Mouse (Mus musculus): ENCODE data around the gene Coro1a. TPM values are rescaled to one million over a fixed set of nuclear protein-coding genes. Genes with fewer than 3 reads are reported as not detected.
A peak's percentile ranks its signal among the peaks of the same experiment; 100 is the strongest.

Coro1a gene
- polyA plus RNA-seq, 1 experiment from 2014 or later = 50.1 TPM

GRCm38 (mm10) chr7:126676631-126677220 lies 30.9 kb downstream of the Coro1a start:
- Histone ChIP-seq H3K27me3 (replicated peaks) (no peaks in the 10 kb centered on the region), H3K9me3 (no peaks in the 10 kb centered on the region), H3K36me3 (peaks cover 14% of the 10 kb centered on the region), H3K4me3 (replicated peaks) (no peak overlapping the region), H3K4me1 (no peaks in the 10 kb centered on the region), H3K27ac (no peak overlapping the region), H3K4me2 (no peak overlapping the region), H3K9ac (no peak overlapping the region)
- ATAC-seq (ENCODE audit: insufficient read depth, low FRiP score, low read depth) = no peak
- 86% methylated on average over 4 of the region's 4 CpGs for WGBS

GRCm38 (mm10) chr7:126676207-126676606 lies 31.4 kb downstream of the Coro1a start, which contains the start of gene Sult1a1:
Gene Sult1a1 (minus strand): TSS chr7:126676432.
- WGBS = 64% methylated on average over 1 of the region's 1 CpGs
- H3K9ac ChIP-seq = no peak within 1 kb of the TSS
- no peak within 1 kb of the TSS; the same call in 1 of the 2 replicates for H3K4me3 ChIP-seq (replicated peaks)
- H3K9me3 ChIP-seq = no peaks in the 10 kb centered on the region
- no peak within 1 kb of the TSS for H3K4me2 ChIP-seq
- no peaks in the 10 kb centered on the region for H3K4me1 ChIP-seq
- H3K27me3 ChIP-seq (replicated peaks) = no peaks in the 10 kb centered on the region
- no peak for ATAC-seq (ENCODE audit: insufficient read depth, low FRiP score, low read depth)
- peaks cover 18% of the 10 kb centered on the region for H3K36me3 ChIP-seq
- peak within 1 kb of the TSS; percentile 23; the same call in 1 of the 2 replicates for H3K27ac ChIP-seq

GRCm38 (mm10) chr7:126675104-126675503 lies 32.5 kb downstream of the Coro1a start:
- no peak overlapping the region for H3K4me2 ChIP-seq
- peaks cover 18% of the 10 kb centered on the region for H3K36me3 ChIP-seq
- no peak overlapping the region for H3K9ac ChIP-seq
- H3K9me3 ChIP-seq = no peaks in the 10 kb centered on the region
- H3K4me1 ChIP-seq = no peaks in the 10 kb centered on the region
- no peaks in the 10 kb centered on the region for H3K27me3 ChIP-seq (replicated peaks)
- ATAC-seq (ENCODE audit: insufficient read depth, low FRiP score, low read depth) = no peak
- no peak overlapping the region for H3K27ac ChIP-seq
- WGBS = 91% methylated on average over 8 of the region's 8 CpGs
- H3K4me3 ChIP-seq (replicated peaks) = no peak overlapping the region

GRCm38 (mm10) chr7:126672111-126672510 lies 35.5 kb downstream of the Coro1a start:
- peaks cover 18% of the 10 kb centered on the region for H3K36me3 ChIP-seq
- H3K4me3 ChIP-seq (replicated peaks) = no peak overlapping the region
- peaks cover 6% of the 10 kb centered on the region; the same call in 1 of the 2 replicates for H3K4me1 ChIP-seq
- H3K9ac ChIP-seq = no peak overlapping the region
- ATAC-seq (ENCODE audit: insufficient read depth, low FRiP score, low read depth) = no peak
- no peak overlapping the region for H3K4me2 ChIP-seq
- H3K27me3 ChIP-seq (replicated peaks) = no peaks in the 10 kb centered on the region
- H3K9me3 ChIP-seq = no peaks in the 10 kb centered on the region
- no peak overlapping the region for H3K27ac ChIP-seq
- WGBS = 91% methylated on average over 9 of the region's 9 CpGs

- H3K4me3 ChIP-seq (replicated peaks) = no peak overlapping the region
- no peak for ATAC-seq (ENCODE audit: insufficient read depth, low FRiP score, low read depth)
- H3K27me3 ChIP-seq (replicated peaks) = no peaks in the 10 kb centered on the region
- H3K9me3 ChIP-seq = no peaks in the 10 kb centered on the region
- no peak overlapping the region for H3K4me2 ChIP-seq
- 90% methylated on average over 3 of the region's 3 CpGs for WGBS
- H3K36me3 ChIP-seq = peaks cover 23% of the 10 kb centered on the region
- H3K9ac ChIP-seq = no peak overlapping the region
- peaks cover 6% of the 10 kb centered on the region; the same call in 1 of the 2 replicates for H3K4me1 ChIP-seq
- no peak overlapping the region for H3K27ac ChIP-seq
These were observed 37.4 kb downstream of the Coro1a start for GRCm38 (mm10) chr7:126670152-126670551.

GRCm38 (mm10) chr7:126668452-126668851 lies 39.1 kb downstream of the Coro1a start:
- no peak overlapping the region for H3K9ac ChIP-seq
- H3K4me2 ChIP-seq = no peak overlapping the region
- H3K27ac ChIP-seq = no peak overlapping the region; the same call in 1 of the 2 replicates
- no peaks in the 10 kb centered on the region for H3K9me3 ChIP-seq
- ATAC-seq (ENCODE audit: insufficient read depth, low FRiP score, low read depth) = no peak
- no peak overlapping the region for H3K4me3 ChIP-seq (replicated peaks)
- no peaks in the 10 kb centered on the region for H3K27me3 ChIP-seq (replicated peaks)
- 68% methylated on average over 5 of the region's 5 CpGs for WGBS
- H3K4me1 ChIP-seq = peaks cover 6% of the 10 kb centered on the region; the same call in 1 of the 2 replicates
- H3K36me3 ChIP-seq = peaks cover 27% of the 10 kb centered on the region

GRCm38 (mm10) chr7:126667495-126668090 lies 40.0 kb downstream of the Coro1a start:
- Histone ChIP-seq H3K4me3 (replicated peaks) (no peak overlapping the region), H3K9ac (no peak overlapping the region), H3K9me3 (no peaks in the 10 kb centered on the region), H3K27ac (no peak overlapping the region), H3K4me2 (no peak overlapping the region), H3K36me3 (peaks cover 25% of the 10 kb centered on the region), H3K4me1 (peaks cover 6% of the 10 kb centered on the region; the same call in 1 of the 2 replicates), H3K27me3 (replicated peaks) (no peaks in the 10 kb centered on the region)
- 81% methylated on average over 9 of the region's 9 CpGs for WGBS
- no peak for ATAC-seq (ENCODE audit: insufficient read depth, low FRiP score, low read depth)

GRCm38 (mm10) chr7:126665269-126665668 lies 42.3 kb downstream of the Coro1a start:
- H3K27ac ChIP-seq = no peak overlapping the region
- peaks cover 16% of the 10 kb centered on the region; the same call in 1 of the 2 replicates for H3K36me3 ChIP-seq
- no peak overlapping the region for H3K9ac ChIP-seq
- no peak overlapping the region for H3K4me2 ChIP-seq
- no peaks in the 10 kb centered on the region for H3K9me3 ChIP-seq
- H3K4me3 ChIP-seq (replicated peaks) = no peak overlapping the region
- peaks cover 6% of the 10 kb centered on the region; the same call in 1 of the 2 replicates for H3K4me1 ChIP-seq
- WGBS = 92% methylated on average over 3 of the region's 3 CpGs
- ATAC-seq (ENCODE audit: insufficient read depth, low FRiP score, low read depth) = no peak
- no peaks in the 10 kb centered on the region for H3K27me3 ChIP-seq (replicated peaks)

- Histone ChIP-seq H3K27me3 (replicated peaks) (no peaks in the 10 kb centered on the region), H3K4me2 (no peak overlapping the region), H3K4me3 (replicated peaks) (no peak overlapping the region), H3K9me3 (no peaks in the 10 kb centered on the region), H3K9ac (no peak overlapping the region), H3K36me3 (peaks cover 16% of the 10 kb centered on the region; the same call in 1 of the 2 replicates), H3K27ac (no peak overlapping the region), H3K4me1 (peaks cover 6% of the 10 kb centered on the region; the same call in 1 of the 2 replicates)
- no peak for ATAC-seq (ENCODE audit: insufficient read depth, low FRiP score, low read depth)
- whole genome bisulfite sequencing = 58% methylated on average over 8 of the region's 8 CpGs
These were observed 43.9 kb downstream of the Coro1a start for GRCm38 (mm10) chr7:126663646-126664045.

- Histone ChIP-seq H3K27me3 (replicated peaks) (no peaks in the 10 kb centered on the region), H3K27ac (no peak overlapping the region), H3K36me3 (0 out of 2 replicates have a peak, but pooled peaks cover 8% of the 10 kb centered on the region), H3K4me1 (no peaks in the 10 kb centered on the region), H3K9me3 (no peaks in the 10 kb centered on the region), H3K4me3 (replicated peaks) (no peak overlapping the region), H3K4me2 (no peak overlapping the region), H3K9ac (no peak overlapping the region)
- WGBS = 81% methylated on average over 3 of the region's 3 CpGs
- ATAC-seq (ENCODE audit: insufficient read depth, low FRiP score, low read depth) = no peak
These were observed 47.8 kb downstream of the Coro1a start for GRCm38 (mm10) chr7:126659771-126660170.

GRCm38 (mm10) chr7:126657522-126657921 lies 50.1 kb downstream of the Coro1a start:
- Histone ChIP-seq H3K4me1 (no peaks in the 10 kb centered on the region), H3K4me3 (replicated peaks) (no peak overlapping the region), H3K9me3 (no peaks in the 10 kb centered on the region), H3K4me2 (no peak overlapping the region), H3K27me3 (replicated peaks) (no peaks in the 10 kb centered on the region), H3K36me3 (0 out of 2 replicates have a peak, but pooled peaks cover 2% of the 10 kb centered on the region), H3K9ac (no peak overlapping the region), H3K27ac (no peak overlapping the region)
- WGBS = 90% methylated on average over 1 of the region's 1 CpGs
- ATAC-seq (ENCODE audit: insufficient read depth, low FRiP score, low read depth) = no peak

GRCm38 (mm10) chr7:126655695-126656094 lies 51.9 kb downstream of the Coro1a start:
- Histone ChIP-seq H3K36me3 (no peaks in the 10 kb centered on the region), H3K9ac (no peak overlapping the region), H3K27me3 (replicated peaks) (no peaks in the 10 kb centered on the region), H3K4me1 (no peaks in the 10 kb centered on the region), H3K4me3 (replicated peaks) (no peak overlapping the region), H3K9me3 (no peaks in the 10 kb centered on the region), H3K4me2 (no peak overlapping the region), H3K27ac (no peak overlapping the region)
- 86% methylated on average over 3 of the region's 3 CpGs for WGBS
- no peak for ATAC-seq (ENCODE audit: insufficient read depth, low FRiP score, low read depth)

Data from stomach, embryonic 15.5 days (tissue).